Mouse (Mus musculus): ENCODE measurements around the gene Retreg1. TPM values are rescaled to one million over a fixed set of nuclear protein-coding genes. Genes with fewer than 3 reads are reported as not detected.

The Retreg1 gene
- polyA plus RNA-seq, 1 experiment from 2014 or later = 44.9 TPM

DNA sequence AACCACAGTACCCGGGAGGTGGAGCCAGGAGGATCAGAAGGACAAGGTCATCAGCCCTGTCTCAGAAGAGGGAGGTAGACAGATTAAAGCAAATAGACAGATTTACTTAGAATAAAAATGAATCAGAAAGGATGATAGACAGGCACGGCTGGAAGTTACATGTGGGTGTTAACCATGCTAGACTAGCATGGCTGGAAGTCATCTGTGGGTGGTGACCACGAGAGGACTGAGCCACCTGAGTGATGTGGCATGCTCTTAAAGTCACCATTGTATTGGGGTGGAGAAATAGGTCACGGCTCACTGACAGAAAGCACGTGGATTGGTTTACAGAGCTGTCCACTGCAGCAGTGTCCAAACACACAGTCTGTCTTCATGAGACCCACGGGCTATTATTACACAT lies 36.2 kb downstream of the Retreg1 start:
- no peak overlapping the region for H3K4me3 ChIP-seq (ENCODE audit: inconsistent target)
- no peaks in the 10 kb centered on the region for H3K36me3 ChIP-seq (ENCODE audit: inconsistent target)
- H3K79me2 ChIP-seq (ENCODE audit: inconsistent target) = peaks cover 94% of the 10 kb centered on the region
- no peak overlapping the region for H3K27ac ChIP-seq
- WGBS (ENCODE audit: missing documents) = 96% methylated on average over 6 of the region's 6 CpGs

DNA sequence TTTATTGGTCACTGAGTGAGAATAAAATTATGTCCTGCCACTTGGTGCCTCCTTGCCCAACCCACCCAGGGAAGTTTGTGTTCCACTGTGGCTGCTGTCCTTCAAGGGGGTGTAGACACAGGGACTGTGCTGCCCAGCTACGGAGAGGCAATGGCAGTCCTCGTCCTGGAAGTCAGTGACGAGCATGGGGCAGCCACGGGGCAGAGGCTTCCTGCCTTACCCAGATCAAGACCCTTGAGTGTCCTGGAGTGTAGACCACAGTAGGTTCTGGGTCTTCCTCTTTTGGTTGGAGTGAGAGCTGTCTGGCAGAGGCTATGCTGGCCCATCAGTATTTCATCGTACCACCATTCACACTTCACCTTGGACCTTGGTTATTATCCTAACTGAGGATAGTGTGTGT lies 37.2 kb downstream of the Retreg1 start:
- Histone ChIP-seq H3K27ac (no peak overlapping the region), H3K79me2 (ENCODE audit: inconsistent target) (peaks cover 92% of the 10 kb centered on the region), H3K4me3 (ENCODE audit: inconsistent target) (no peak overlapping the region), H3K36me3 (ENCODE audit: inconsistent target) (no peaks in the 10 kb centered on the region)
- 33% methylated on average over 5 of the region's 5 CpGs for WGBS (ENCODE audit: missing documents)

GRCm38 (mm10) chr15:25882002-25882401 lies 39.0 kb downstream of the Retreg1 start:
- Histone ChIP-seq H3K4me3 (ENCODE audit: inconsistent target) (no peak overlapping the region), H3K36me3 (ENCODE audit: inconsistent target) (no peaks in the 10 kb centered on the region), H3K79me2 (ENCODE audit: inconsistent target) (peaks cover 91% of the 10 kb centered on the region), H3K27ac (no peak overlapping the region)
- WGBS (ENCODE audit: missing documents) = 96% methylated on average over 4 of the region's 4 CpGs

DNA sequence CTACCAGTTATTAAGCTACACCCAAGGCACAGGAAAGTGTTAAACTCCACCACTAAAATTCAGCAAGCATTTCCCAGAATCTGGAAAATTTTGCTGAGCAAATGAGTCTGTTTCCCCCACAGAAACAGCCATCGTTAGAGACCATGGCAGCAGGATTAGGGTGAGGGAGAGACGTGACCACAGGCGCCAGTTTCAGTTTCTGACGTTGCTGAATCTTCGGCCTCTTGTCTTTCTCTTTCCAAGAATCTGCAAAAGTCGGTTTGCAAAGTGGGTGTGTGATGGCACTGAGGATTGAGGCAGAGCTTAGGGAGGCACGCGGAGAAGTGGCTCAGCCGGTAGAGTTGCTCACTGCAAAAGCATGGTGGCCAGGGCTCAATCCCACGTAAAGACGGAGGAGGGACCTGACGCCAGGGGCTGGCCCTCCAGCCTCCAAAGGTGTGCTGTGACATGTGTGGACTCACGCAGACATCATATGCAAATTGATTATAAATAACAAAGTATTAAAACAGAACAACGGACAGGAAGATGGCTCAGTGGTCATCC lies 41.5 kb downstream of the Retreg1 start:
- Histone ChIP-seq H3K36me3 (ENCODE audit: inconsistent target) (no peaks in the 10 kb centered on the region), H3K27ac (peak overlapping the region; percentile 7; the same call in 1 of the 2 replicates), H3K79me2 (ENCODE audit: inconsistent target) (peaks cover 73% of the 10 kb centered on the region; the same call in 1 of the 2 replicates), H3K4me3 (ENCODE audit: inconsistent target) (no peak overlapping the region)
- WGBS (ENCODE audit: missing documents) = 45% methylated on average over 13 of the region's 14 CpGs

- no peak overlapping the region for H3K4me3 ChIP-seq (ENCODE audit: inconsistent target)
- peaks cover 52% of the 10 kb centered on the region; the same call in 1 of the 2 replicates for H3K79me2 ChIP-seq (ENCODE audit: inconsistent target)
- WGBS (ENCODE audit: missing documents) = 89% methylated on average over 6 of the region's 6 CpGs
- H3K27ac ChIP-seq = no peak overlapping the region
- no peaks in the 10 kb centered on the region for H3K36me3 ChIP-seq (ENCODE audit: inconsistent target)
These were observed 43.6 kb downstream of the Retreg1 start for GRCm38 (mm10) chr15:25886581-25887011.

DNA sequence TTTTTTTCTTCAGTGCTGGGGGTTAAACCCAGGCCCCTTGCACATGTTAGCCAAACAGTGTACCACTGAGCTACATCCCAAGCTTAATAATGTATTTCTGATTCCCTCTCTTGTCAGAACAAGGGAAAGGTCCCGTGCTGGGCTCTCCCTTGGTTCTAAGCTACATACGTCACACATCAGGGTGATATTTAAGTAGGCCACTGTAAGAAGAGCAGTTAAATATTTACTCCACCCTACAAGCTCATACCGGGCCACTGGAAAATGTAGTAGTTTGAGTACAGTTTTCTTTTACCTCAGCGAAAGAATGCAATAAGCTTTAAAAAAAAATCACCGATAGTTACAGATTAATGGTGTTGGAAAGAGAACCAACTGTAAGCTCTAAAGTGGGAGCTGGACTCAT lies 46.9 kb downstream of the Retreg1 start:
- 96% methylated on average over 5 of the region's 5 CpGs for WGBS (ENCODE audit: missing documents)
- H3K36me3 ChIP-seq (ENCODE audit: inconsistent target) = no peaks in the 10 kb centered on the region

DNA sequence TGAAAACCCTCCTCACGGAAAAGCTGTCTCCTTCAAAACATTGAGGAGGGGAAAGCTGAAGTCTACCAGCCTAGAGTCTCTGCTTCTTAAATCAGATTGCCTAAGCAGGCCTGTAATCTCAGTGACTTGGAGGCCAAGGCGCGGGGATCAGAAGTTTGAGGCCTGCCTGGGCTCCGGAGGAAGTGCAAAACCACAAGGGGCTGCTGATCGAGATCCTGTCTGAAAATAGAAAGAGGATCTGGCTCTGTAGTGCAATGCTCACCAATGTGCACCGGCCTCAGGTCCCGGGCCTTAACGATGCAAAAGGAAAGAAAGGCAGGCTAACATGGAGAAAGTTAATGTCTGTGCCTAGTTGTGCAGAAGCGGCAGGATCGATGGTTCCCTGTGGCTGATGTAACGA lies 48.6 kb downstream of the Retreg1 start:
- peaks cover 46% of the 10 kb centered on the region for H3K79me2 ChIP-seq (ENCODE audit: inconsistent target)
- peak overlapping the region; percentile 98 for H3K27ac ChIP-seq
- H3K36me3 ChIP-seq (ENCODE audit: inconsistent target) = no peaks in the 10 kb centered on the region
- 2% methylated on average over 11 of the region's 11 CpGs for WGBS (ENCODE audit: missing documents)
- no peak overlapping the region for H3K4me3 ChIP-seq (ENCODE audit: inconsistent target)

More for the DNA sequence above, 46.9 kb downstream of the Retreg1 start:
- H3K79me2 ChIP-seq (ENCODE audit: inconsistent target) = peaks cover 46% of the 10 kb centered on the region
- H3K27ac ChIP-seq = peak overlapping the region; percentile 98
- no peak overlapping the region for H3K4me3 ChIP-seq (ENCODE audit: inconsistent target)

DNA sequence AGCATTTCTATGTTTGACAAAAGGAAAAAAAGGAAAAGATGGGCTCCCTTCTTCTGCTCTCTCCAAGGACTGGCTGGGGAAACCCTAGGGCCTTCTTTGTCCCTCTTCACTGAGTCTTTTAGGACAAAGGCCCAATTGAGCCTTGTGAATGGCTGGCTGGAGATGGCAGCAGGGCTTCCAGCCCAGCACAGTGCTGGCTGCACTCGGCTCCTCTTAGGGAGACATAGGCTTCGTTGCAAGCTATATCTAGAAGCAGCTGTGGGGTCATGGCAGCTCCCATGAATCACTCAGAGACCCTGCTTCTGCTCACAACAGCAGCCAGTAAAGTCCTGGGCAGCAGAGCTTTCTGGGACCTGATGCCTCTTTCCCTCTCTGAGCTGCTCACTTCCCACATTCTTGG lies 50.3 kb downstream of the Retreg1 start:
- H3K4me3 ChIP-seq (ENCODE audit: inconsistent target) = no peak overlapping the region
- 84% methylated on average over 2 of the region's 2 CpGs for WGBS (ENCODE audit: missing documents)

GRCm38 (mm10) chr15:25896783-25897182 lies 53.8 kb downstream of the Retreg1 start:
- WGBS (ENCODE audit: missing documents) = 6% methylated on average over 4 of the region's 4 CpGs
- no peaks in the 10 kb centered on the region for H3K36me3 ChIP-seq (ENCODE audit: inconsistent target)

More for the DNA sequence above, 50.3 kb downstream of the Retreg1 start:
- Histone ChIP-seq H3K79me2 (ENCODE audit: inconsistent target) (peaks cover 48% of the 10 kb centered on the region), H3K36me3 (ENCODE audit: inconsistent target) (no peaks in the 10 kb centered on the region), H3K27ac (peak overlapping the region; percentile 98)

DNA sequence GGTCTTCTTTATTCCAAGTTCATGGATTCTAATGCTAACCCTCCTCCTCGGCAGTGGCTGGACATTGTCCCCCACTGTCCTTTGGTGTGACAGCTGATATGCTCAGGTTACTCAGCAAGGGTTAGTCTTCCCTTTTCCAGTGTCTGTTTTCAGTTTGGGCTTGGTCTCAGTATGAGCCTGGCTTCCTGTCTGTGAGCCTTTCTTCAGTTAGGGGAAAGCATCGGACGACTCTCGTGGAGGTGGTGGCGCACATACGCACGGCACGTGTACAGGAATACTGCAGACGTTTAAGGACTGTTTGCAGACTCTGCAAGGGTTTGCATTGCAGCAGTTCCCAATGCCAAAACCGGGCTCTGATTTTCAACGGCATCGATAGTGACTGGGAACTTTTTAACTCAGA lies 54.6 kb downstream of the Retreg1 start:
- Histone ChIP-seq H3K4me3 (ENCODE audit: inconsistent target) (no peak overlapping the region), H3K36me3 (ENCODE audit: inconsistent target) (no peaks in the 10 kb centered on the region), H3K79me2 (ENCODE audit: inconsistent target) (peaks cover 69% of the 10 kb centered on the region), H3K27ac (peak overlapping the region; percentile 69)
- 9% methylated on average over 12 of the region's 12 CpGs for WGBS (ENCODE audit: missing documents)

More at GRCm38 (mm10) chr15:25896783-25897182, 53.8 kb downstream of the Retreg1 start:
- H3K27ac ChIP-seq = peak overlapping the region; percentile 69
- H3K79me2 ChIP-seq (ENCODE audit: inconsistent target) = peaks cover 68% of the 10 kb centered on the region
- no peak overlapping the region for H3K4me3 ChIP-seq (ENCODE audit: inconsistent target)

- H3K36me3 ChIP-seq (ENCODE audit: inconsistent target) = no peaks in the 10 kb centered on the region
- no peak overlapping the region for H3K27ac ChIP-seq
- peaks cover 75% of the 10 kb centered on the region for H3K79me2 ChIP-seq (ENCODE audit: inconsistent target)
- no peak overlapping the region for H3K4me3 ChIP-seq (ENCODE audit: inconsistent target)
- WGBS (ENCODE audit: missing documents) = 84% methylated on average over 5 of the region's 5 CpGs
These were observed 56.0 kb downstream of the Retreg1 start for GRCm38 (mm10) chr15:25899021-25899420.

DNA sequence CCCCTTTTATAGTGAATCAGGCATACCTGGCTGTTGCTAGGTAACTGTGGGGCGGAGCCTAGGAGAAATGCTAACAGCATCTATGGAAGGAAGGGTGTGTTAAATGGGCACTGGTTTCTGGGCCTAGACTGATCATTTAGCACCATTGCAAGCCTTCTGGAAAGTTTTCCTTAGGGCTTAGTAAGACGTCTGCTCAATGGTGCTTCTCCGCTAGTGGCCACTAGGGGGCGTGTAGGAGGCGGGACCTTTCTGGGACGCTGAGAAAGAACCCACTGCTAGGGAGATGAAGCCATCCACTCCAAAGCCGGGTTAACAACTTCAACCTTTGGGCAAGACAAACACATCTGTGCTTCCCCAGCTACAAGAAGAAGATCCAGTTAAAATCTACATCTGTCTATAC lies 57.6 kb downstream of the Retreg1 start:
- Histone ChIP-seq H3K79me2 (ENCODE audit: inconsistent target) (peaks cover 78% of the 10 kb centered on the region), H3K27ac (no peak overlapping the region), H3K36me3 (ENCODE audit: inconsistent target) (no peaks in the 10 kb centered on the region), H3K4me3 (ENCODE audit: inconsistent target) (no peak overlapping the region)
- WGBS (ENCODE audit: missing documents) = 25% methylated on average over 7 of the region's 7 CpGs

GRCm38 (mm10) chr15:25902931-25903615 lies 60.1 kb downstream of the Retreg1 start:
- WGBS (ENCODE audit: missing documents) = 86% methylated on average over 15 of the region's 15 CpGs
- Histone ChIP-seq H3K27ac (no peak overlapping the region), H3K36me3 (ENCODE audit: inconsistent target) (no peaks in the 10 kb centered on the region), H3K4me3 (ENCODE audit: inconsistent target) (no peak overlapping the region), H3K79me2 (ENCODE audit: inconsistent target) (peaks cover 83% of the 10 kb centered on the region)

GRCm38 (mm10) chr15:25904435-25905021 lies 61.5 kb downstream of the Retreg1 start:
- peaks cover 83% of the 10 kb centered on the region for H3K79me2 ChIP-seq (ENCODE audit: inconsistent target)
- 25% methylated on average over 14 of the region's 14 CpGs for WGBS (ENCODE audit: missing documents)
- peak overlapping the region; percentile 35 for H3K27ac ChIP-seq

More at GRCm38 (mm10) chr15:25904435-25905021, 61.5 kb downstream of the Retreg1 start:
- Histone ChIP-seq H3K4me3 (ENCODE audit: inconsistent target) (no peak overlapping the region), H3K36me3 (ENCODE audit: inconsistent target) (no peaks in the 10 kb centered on the region)

Measured in macrophage (primary cell).